Mouse (Mus musculus) thymus, postnatal 25 days (tissue): ENCODE results near the gene Spata32.
"Not testable (repeated sequence)": the region's sequence is repeated elsewhere in the genome, so short reads cannot be mapped to it uniquely, and the experiment has no call there.

ENCODE experiments used
- DNase-seq: peaks from one replicate; pipeline ENCODE4 v3.0.0; 2022

Spata32 gene

GRCm38 (mm10) chr11:103246081-103246730 lies 28.0 kb upstream of the Spata32 start:
- no peak for DNase-seq

- DNase-seq, result no peak
Observed at GRCm38 (mm10) chr11:103244856-103245255, 26.6 kb upstream of the Spata32 start.

DNA sequence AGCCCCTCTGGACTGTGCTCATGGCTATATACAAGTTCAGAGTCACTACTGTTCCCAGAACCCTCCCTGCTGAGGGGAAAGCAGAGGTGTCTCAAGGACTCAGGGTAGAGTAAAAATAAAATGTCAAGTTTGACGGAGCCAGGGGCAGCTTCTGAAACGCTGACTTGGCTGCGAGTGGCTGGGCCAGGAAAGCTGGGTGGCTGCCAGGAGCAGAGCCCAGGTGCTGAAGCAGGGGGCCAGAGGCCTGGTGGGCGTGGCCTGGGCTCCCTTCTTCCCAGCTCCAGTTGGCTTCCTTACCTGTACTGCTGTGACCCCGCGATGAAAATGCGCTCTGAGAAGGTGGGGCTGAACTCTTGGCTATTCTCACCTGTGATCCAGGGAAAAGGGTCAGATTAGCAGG lies 22.5 kb upstream of the Spata32 start:
- DNase-seq, result no peak

DNA sequence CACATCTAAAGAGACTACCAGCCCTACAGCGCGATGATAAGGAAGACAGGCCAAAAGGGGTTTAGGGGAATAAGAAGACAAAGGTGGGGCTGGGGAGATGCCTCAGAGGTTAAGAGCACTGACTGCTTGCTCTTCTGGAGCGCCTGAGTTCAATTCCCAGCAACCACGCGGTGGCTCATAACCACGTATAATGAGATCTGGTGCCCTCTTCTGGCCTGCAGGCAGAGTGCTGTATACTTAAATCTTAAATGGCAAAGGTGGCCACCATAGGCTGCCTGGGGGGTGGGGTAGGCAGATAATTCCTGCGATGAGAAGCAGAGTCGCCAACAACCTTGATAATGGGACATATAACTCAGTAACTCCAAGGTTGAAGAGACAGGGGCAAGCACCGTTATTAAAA lies 19.5 kb upstream of the Spata32 start:
- no peak for DNase-seq

DNA sequence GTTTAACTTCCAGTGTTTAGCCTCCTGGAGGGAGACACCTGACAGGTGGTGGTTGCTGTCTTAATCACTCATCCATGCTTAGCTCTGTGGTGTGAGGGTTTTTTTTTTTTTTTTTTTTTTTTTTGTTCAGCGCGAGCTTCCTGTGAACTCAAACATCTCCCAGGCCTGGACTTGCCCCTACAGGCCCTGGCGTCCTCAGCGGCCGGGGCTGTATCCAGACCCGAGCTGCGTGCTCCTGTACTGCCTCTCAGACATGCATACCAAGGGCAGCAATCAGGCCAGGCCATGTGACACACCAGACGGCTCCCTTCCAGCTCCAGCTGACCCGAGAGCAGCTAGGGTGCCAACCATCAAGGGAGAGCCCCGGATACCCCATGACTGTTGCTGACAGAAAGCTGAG lies 18.7 kb upstream of the Spata32 start:
- DNase-seq, result no peak

DNA sequence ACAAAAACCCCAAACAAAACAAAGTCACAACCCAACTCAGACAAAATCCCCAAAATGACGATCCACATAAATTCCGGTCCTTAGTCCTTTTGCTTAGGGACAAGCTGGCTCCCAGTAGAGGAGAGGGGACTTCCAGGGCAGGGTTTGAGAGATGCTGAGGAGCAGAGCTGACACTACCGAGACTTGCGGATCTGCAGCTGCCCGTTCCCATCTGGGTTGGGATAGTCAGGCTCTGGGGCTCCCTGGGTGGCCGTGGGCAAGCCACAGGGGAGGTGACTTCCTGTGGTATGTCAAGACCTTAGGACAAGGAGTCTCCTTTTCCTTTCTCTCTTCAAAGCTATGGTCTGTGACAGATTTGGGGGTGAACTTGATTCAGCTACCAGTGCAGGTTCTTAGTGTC lies 18.2 kb upstream of the Spata32 start:
- no peak for DNase-seq

DNA sequence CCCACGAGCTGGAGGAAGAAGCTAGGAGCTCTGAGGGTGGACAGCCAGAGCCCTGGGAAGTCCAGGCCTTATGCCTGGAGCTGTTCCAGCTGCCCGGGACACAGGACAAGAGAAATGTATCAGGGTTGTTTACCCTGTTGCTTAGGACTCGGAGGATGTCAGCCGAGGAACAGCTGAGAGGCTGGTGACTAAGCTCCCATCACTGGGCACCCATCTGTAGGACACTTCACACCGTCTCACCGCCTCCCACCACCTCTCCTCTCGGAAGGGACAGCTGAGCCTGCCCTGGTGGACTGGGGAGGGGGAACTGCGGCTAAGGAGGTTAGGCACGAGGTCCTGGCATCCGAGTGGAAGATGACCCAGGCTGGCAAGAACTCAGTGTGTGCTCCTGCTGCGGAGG lies 17.5 kb upstream of the Spata32 start:
- no peak for DNase-seq

DNA sequence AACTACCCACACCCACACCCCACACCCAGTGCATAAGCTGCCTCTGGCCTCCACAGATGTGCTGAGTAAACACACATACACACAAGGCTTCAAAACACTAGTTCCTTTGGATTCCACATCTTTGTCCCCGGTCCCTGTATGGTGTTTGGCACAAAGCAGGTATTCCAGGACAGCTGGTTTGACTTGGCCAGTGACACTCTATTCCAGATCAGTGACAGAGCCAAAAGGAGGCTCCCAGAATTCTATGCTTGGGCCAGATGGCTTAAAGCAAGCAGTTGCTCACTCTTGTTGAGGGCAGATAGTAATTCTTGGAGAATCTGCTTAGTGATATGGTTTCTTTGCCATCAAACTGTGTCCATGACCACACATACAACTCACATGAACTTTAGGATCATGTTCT lies 16.2 kb upstream of the Spata32 start:
- no peak for DNase-seq

DNA sequence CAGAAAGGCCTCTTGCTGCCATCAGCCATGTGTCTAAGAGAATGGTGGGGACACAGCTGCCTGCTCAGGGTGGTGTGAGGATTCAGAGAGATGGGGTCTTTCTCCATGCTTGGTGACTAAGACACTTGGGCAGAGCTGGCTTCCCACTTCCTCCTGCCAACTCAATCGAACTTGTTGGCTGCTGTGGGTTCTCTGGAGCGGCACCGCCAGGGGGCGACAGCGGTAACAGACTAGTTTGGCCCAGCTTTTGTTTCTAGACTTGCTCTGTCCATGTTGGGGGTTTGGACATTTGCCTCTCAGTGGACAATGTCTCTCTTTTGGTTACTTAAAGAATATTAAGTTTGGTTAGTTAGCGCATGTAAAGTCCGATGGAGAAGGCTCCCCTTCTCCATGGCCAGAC lies 14.7 kb upstream of the Spata32 start:
- peak; percentile 83 for DNase-seq

- no peak for DNase-seq
Observed at GRCm38 (mm10) chr11:103231367-103231766, 13.1 kb upstream of the Spata32 start.

GRCm38 (mm10) chr11:103230626-103231025 lies 12.4 kb upstream of the Spata32 start:
- DNase-seq, result no peak

GRCm38 (mm10) chr11:103229608-103230007 lies 11.4 kb upstream of the Spata32 start:
- no peak for DNase-seq

GRCm38 (mm10) chr11:103223951-103224456 lies 5.8 kb upstream of the Spata32 start:
- DNase-seq, result no peak

- no peak for DNase-seq
Observed at GRCm38 (mm10) chr11:103223444-103223843, 5.2 kb upstream of the Spata32 start.

GRCm38 (mm10) chr11:103222718-103223117 lies 4.5 kb upstream of the Spata32 start:
- not testable (repeated sequence) for DNase-seq

DNA sequence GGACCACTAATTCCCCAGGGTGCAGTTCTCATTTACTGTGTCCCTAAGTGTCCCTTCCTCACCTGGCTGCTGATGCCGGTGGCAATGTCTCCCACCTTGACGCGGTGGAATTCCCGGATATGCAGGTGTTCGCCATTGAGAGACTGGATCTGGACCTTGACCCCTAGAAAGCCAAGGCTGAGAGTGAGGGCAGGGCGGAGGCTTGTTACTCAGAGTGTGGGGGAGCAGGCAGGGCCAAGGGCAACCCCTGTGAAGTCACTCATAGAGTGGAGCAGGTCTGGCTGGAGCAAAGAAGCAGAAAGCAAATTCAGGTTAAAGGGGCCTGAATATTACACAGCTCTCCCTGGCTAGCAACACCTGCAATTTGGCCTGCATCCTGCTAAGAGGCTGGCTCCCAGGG lies 3.2 kb upstream of the Spata32 start:
- DNase-seq, result no peak

- no peak for DNase-seq
Observed at GRCm38 (mm10) chr11:103219995-103220394, 1.8 kb upstream of the Spata32 start.

DNA sequence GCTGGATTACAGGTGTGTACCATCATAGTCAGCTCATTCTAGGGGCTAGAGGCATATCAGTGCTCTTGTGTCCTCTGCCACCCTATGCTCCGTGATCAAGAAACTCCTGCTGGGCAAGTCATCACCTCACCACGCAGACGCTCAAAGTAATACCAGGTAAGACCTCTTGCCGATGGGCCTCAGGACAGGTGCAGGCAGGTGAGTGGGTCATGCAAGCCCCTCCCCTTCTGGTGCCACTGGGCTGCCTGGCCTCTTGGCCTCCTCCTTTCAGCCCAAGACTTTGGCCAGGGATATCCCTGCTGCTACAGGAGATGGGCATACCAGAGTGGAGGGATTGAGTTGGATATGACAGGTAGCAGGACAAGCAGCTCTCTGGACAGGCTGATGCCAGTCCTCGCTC lies 1.0 kb upstream of the Spata32 start:
- DNase-seq, result no peak

DNA sequence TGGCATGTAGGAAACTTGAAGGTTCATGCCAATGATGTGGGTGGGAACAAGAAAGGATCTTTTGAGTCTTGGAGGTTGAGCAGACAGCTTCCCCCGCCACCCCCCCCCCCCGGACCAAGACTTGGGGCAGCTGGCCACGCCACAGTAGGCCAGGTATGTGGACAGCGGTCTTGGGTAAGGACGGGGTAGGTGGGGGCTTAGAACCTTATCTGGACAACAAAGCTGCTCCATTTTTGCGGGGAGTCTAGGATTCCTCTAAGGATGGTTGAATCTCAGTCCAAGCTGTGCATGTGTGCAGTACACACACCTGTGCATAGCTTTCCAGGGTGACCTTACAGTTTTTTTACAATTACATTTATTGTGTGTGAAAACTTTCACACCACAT lies 277 bp upstream of the Spata32 start:
- no peak for DNase-seq

DNA sequence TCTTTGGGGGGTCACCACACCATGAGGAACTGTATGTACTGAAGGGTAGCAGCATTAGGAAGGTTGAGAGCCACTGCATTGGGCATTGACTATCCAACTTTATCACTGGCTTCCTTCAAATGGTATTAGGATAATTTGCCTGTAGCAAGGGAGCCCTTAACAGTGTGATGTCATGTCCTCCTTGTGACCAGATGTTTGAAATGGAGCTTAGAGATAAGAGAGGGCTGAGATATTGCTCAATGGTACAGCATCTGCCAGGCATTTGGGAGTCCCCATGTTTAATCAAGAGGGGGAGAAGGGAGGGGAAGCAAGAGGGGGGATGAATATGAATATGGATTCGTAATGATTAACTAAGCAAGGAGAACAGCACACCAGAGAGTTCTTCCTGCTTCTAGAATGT lies 2.9 kb downstream of the Spata32 start:
- DNase-seq, result no peak

- no peak for DNase-seq
Observed at GRCm38 (mm10) chr11:103213712-103214111, 4.5 kb downstream of the Spata32 start.

GRCm38 (mm10) chr11:103210291-103210690 lies 7.9 kb downstream of the Spata32 start:
- DNase-seq, result no peak

- DNase-seq, result no peak
Observed at GRCm38 (mm10) chr11:103208458-103208857, 9.8 kb downstream of the Spata32 start, which contains the start of gene 1700023F06Rik. 1700023F06Rik (minus strand) TSS chr11:103208558.

DNA sequence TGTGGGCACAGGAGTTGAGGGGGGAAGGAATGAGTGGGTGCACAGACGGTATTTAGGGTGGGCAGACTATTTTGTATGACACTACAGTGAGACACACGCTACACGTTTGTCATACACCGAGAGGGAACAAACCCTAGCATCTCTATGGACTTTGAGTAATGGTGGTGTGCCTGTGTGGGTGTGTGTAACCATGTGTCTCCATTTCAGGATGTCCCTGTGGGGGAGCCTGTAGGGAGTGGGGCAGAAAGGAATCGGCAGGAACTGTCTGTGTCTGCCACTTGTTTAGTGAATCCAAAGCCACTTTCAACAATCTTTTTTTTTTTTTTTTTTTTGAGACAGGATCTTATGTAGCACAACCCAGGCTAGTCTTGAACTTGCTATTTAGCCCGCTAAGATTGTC lies 12.0 kb downstream of the Spata32 start:
- DNase-seq, result no peak

DNA sequence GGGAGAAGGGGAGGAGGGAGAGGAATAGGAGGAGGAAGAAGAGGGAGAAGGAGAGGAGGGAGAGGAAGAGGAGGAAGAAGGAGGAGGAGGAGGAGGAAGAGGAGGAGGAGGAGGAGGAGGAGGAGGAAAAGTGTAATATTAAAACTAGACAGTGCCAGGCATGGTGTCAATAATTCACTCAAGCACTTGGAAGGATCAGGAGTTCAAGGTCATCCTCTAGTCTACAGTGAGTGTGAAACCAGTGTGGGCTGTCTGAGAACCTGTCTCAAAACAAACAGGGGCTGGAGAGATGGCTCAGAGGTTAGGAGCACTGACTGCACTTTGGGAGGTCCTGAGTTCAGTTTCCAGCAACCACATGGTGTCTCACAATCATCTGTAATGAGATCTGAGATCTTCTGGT lies 15.9 kb downstream of the Spata32 start:
- no peak for DNase-seq
